Mouse (Mus musculus) monocyte, adult 5-6 weeks (primary cell): ENCODE results near the gene H2afv. TPM values are rescaled to one million over a fixed set of nuclear protein-coding genes. Genes with fewer than 3 reads are reported as not detected.

Source experiments
- ATAC-seq: fragments of 153-309, 156-312 bp; replicated peaks from 2 replicates; pipeline ENCODE4 v1.8.0; 2017; ENCODE audit warnings: mild to moderate bottlenecking; ENCODE audit not compliant: low TSS enrichment, insufficient number of reproducible peaks, severe bottlenecking, poor library complexity, low FRiP score
- total RNA-seq: library from RNA; stranded (forward); fragments of 200-1000, 200-491, 200-594 nt; gene quantifications from 3 replicates; pipeline ENCODE4 v1.2.3, GENCODE M21; 2017

The H2afv gene
- 31.2 to 51.6 TPM (median 37.9 TPM) in 3 replicates for total RNA-seq

DNA sequence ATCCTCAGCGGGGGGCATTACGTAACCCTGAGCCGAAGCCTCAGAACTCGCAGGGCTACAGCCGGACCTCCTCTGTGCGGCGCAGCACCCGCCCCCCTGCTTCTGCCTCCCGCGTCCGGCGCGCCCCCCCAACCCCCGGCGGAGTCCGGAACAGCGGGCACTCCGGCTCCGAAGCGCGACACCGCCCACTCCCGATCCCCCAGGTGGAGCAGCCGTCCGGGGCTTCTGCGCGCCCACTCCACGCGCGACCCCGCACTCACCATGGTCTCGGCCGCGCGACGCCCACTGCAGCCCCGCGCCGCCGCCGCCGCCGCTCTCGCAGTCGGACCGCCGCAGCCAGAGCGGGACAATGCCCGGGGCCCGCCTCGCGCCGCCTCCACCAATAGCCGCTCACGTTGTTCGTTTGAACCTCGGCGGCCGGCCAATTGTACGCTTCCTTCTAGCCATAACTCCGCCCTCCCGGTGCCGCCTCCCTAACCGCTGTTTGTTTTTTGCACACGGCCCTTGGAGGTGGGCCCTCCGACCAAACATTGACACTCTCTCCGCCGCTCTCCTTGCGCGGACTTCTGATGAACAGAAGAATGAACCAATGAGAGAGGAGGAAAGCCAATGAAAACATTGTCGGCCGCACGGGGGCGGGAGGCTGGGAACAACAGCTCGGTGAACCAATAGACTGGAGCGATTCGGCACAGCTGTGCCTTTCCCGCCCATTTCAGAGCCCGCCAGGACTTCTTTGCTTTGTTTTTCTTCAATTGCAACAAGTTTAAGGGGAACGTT, at the start of gene H2afv:
H2afv (minus strand) TSS at position 367 of the 777 bp plus-strand sequence.
- peak; percentile 99 for ATAC-seq

DNA sequence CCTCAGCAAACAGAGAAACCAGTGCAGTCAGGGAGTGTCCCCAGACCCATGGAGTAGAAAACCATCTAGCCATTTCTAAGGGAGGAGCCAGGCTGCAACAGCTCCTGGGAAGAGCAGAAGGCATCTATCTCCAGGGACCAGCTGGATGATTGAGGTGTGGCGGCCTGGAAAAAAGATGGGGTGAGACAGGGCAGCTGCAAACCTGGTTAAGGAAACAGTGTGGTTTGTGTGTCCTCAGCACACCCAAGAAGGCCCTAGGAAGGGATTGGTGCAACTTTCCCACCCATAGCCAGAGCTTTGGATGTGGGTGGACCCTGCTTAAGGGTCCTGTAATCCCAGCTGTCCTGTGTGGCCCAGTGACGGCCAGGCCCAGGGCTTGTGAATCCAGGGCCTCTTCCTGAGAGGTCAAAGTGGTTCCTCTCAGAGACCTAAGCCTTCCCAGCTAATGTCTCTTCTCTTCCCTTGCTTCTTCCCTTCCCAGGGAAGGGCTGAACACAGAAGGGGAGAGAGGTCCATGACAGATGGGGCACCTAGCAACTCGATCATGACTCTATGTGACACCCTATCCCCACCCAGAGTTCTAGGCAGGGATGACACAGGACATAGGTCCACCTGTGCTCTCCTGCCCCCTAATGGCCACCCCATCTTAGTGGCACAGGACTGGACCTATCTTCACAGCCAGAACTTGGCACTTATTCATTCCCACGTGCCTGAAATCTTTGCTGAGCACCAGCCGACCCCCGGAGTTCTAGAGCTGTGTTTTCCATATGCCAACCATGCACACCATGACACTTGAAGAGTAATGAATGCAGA, 45.7 kb upstream of the H2afv start:
- peak; percentile 87 for ATAC-seq

DNA sequence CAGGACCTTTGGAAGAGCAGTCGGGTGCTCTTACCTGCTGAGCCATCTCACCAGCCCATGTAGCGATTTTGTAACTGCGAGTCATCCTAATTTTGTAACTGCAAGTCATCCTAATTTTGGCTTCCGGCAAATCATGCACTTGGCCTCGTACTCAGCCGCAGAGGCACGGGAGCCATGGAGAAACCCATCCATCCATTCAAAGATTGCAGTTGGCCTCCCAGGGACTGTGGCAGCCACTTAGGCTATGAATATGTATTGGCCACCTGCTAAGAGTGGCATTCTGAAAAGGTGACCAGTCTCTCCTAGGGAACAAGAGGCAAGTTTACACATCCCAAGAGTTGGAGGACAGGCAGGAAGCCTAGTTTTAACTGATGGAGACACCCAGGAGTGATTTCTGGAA, 45.0 kb upstream of the H2afv start:
- ATAC-seq = no peak

DNA sequence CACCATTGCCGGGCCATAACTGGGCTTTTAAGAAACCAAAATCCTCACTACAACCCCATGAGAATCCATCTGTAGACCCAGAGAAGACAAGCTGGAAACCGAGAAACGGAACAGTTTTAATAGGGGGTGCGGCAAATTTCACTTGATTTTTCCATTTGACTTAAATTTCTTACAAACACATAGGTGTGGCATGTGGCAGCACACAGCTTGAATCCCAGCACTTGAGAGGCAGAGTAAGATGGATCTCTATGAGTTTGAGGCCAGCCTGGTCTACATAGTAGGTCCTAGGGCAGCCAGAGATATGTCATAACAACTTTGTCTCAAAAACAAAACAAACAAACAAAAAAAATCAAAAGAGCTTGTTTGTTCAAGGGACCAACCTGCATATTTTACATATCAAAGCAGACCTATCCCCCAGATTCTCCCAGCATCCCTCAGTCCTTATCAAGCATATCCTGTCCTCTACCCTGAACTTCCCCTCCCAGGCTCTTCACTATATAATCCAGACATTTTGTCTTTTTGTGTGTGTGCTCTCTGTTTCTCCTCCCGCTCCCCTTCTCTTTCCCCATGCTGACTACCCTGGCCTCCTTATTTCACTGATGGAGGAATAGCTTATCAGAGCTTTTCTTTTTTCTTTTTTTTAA, 43.9 kb upstream of the H2afv start:
- no peak for ATAC-seq

DNA sequence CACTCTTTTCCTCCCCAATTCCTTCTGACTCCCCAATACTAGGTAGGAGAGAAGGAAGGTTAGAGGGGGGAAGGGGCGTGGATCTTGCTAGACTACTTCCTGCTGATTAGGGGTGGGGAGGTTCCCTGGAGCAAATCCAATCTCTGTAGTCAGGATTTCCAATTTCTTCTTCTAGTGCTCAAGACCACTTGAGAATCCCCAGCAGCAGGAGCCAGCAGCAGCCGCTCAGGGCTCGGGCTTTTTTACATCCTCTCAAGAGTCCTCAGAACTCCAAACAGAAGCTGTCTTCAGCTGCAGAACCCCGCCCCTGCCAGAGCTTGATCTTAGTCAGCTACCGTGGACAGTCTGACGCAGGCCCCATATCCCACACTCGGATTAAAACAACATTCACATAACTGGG, 43.3 kb upstream of the H2afv start:
- ATAC-seq = no peak

DNA sequence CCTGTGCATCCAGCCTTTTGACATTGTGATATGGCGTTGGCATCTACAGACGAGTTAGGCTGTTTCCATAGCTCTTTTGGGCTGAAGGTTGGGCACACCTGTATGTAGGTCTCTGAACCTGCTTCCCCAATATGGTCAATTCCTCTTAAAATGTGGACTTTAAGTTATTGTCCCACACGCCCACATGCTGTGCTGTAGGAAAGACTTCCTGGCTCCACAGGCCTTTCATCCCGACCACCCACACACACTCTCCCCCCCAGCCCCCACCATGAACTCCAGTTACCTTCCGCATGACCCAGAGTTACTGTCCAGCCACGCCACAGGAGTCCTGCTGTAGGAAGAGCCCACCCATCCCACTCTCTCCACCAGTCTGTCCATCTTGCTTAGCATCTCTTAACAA, 42.7 kb upstream of the H2afv start:
- no peak for ATAC-seq

DNA sequence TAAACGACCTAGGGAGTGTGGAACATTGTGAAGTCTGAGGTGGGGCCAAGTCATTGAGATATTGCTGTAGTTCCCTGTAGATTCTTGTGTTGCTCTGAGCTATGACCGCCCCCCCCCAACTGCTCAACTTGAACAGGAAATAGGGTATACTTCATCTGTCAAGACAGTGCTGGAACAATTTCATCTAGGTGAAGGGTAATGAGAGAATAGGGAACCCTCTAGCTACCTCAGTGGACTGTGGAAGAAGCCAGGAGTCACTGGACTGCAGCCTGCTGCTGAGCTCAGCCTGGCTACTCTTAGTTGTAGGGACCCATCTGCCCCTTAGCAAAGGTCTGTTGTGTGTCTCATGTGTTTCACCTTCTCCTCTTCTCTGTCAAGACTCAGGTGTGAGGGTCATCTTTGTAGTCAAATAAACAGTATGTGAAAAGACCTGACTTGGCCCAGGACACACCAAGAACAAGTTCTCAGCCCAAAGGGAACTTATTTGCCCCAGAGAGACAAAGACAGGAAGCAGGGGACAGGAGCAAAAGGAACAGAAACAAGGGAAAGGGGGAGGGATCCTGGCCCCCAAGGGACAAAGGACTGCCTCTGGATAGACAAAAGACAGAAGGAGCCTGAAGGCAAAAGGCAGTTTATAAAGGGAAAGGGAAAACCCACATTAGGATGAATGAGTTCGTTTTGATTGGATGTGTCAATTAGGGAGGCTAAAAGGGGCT, 40.2 kb upstream of the H2afv start:
- peak; percentile 55; the same call in 1 of the 2 replicates for ATAC-seq

DNA sequence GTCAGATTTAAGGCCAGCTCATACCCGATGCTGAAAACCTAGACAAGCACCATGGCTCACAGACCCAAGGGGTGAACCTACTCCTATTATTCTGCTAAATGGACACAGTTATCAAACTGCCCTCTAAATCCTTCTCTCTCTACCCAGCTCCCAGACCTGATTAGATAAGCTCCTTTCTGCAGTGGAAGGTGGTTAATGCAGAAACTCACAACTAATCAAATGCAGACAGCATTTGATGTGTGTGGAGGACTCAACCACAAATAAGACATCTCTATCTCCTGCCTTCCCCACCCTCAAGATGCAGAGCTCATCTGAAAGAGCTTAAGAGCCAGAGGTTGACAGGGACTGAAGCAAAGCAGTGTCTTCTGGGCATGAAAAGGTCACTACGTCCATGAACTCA, 38.9 kb upstream of the H2afv start:
- no peak for ATAC-seq

DNA sequence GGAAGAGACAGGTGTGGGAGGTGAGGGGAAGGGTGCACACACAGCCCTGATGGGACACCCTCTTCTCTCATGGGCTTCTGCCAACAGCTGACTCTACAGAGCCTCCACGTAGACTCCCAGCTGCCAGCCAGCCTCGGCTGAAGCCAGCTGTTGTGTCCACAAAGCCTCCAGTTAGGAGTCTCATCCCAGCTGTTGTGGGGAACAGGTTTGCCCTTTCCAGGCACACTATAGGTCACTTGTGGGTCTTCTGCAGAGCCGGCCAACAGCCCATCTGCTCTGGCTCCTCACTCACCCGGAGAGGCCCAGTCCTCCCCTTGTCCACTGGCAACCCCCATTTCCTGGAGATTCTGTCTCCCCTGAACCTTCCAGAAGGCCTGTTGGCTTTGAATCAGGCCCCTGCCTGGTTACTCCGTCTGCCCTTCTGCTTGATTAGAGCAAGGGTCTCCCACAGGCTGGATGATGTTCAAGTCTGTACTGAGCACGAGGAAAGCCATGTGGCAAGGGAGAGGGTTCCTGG, 37.5 kb upstream of the H2afv start:
- ATAC-seq = no peak

DNA sequence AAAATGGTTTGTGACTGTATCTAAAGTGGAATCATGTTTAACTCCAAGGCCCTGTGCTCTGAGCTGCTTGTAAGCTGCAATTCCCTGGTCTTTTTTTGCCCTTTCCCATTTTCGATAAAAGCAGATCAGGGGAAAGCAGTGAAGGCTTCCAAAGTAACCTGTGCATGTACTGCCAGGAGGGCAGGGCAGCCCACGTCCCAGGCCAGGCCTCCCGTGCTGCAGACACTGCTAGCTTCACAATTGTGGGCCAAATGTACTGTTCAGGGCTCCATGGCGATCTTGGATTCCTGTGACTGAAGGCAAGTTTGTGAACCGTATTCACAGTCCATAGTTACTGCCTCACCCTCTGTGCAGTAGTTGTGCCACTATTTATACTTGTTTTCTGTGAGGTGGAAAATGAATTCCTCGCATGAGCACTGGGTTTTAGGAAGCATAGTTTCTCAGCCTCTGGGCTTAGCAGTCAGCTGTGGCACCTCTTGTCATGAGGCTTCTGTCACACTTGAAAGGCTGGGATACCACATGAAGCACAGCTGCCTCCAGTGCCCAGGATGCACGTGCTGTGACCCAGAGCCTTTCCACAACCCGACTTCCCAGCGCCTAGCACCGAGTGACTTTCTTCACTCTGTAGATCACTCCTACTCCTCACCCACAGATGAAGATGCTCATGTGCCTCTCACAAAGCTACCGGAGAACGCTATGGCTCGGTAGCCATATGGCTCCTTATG, 36.6 kb upstream of the H2afv start:
- no peak for ATAC-seq

DNA sequence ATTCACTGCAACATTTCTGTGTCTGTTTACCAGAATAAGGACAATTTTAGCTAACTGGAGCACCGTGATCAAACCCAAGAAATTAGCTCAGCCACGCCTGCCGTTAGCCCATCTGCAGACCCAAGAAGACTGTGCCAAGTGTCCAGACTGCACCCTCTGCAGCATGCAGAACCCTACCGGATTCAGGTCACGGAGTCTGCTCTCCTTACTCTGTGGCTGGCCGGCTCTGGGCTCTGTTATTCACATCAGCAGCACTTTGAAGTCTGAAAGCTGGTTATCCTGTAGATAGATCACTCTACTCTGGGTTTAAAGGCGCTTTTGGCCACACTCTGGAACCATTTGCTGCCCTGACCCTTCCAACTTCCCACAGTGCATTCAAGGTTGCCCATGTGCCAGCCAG, 35.9 kb upstream of the H2afv start:
- no peak for ATAC-seq

DNA sequence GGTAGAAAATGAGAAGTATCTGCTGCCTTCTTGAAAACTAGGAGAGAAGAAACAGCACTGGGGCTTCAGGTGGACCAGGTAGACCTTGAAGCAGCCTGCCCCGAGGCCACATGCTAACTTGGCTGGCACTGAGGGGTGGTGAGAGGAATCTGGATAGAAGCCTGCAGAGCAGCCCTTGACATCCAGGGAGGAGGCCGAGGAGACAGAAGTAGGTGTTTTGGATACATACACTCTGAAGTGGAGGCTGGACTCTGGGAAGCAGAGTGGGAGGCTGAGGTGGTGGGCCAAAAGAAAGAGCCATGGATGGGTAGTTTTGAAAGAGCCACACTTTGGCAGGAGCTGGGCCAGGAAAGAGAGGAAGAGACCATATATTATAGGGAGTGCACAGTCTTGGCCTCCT, 35.0 kb upstream of the H2afv start:
- no peak for ATAC-seq

DNA sequence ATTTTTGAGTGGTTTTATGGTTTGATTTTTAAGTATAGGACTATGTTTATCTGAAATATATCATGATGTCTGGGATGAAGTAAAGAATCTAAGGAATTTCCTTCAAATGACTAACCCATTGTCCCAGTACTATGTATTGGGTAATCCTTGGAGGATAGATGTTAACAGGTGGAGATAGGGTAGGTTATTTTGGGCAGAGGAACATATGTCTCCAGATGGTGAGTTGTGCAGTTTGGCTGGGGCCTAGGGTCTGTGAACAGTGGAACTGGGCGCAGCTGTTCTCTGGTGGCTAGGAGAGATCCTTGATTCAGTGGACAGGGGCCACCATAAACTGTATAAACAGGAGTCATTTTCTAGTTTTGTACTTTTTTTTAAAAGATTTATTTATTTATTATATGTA, 33.1 kb upstream of the H2afv start:
- no peak for ATAC-seq

DNA sequence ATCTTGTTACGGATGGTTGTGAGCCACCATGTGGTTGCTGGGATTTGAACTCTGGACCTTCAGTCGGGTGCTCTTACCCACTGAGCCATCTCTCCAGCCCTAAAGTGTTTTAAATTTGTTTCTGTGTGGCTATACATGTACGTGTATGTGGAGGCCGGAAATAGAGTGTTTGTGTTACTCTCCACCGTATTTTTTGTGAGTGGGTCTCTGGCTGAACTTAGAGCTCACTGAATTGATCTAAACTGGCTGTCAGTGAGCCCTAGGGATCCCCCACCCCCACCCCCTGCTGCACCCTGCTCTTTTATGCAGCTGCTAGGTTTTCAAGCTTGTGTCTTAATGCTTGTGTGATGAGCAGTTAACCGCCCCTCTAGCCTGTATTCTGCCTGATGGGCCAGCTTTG, 32.6 kb upstream of the H2afv start:
- no peak for ATAC-seq

DNA sequence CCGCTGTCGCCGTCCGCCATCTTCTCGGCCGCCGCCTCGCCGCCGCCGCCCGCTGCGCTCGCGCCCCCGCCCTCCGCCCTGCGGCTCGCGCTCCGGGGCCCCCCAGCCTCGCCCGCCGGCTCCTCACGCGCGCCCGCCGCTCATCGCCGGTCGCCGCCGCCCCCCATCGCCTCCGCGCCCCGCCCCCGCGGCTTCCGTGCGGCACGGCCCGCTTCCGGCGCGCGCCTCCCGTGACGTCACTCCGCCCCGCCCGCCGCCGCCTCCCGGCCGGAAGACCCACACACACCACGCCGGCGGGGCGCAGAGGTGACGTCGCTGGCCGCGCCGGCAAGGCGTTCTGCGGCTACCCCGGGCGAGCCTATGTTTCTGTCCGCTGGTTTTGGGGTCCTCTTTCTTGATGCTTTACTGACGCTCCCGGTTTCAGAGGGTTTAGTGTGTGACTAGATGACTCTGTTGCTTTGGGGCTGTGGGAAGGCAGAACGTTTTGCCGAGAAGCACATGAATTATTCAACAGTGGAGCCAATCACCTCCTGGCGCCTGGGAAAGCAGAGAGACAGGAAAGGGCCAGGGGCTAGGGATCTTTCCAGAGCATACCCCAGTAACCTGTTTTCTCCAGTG, 31.7 kb upstream of the H2afv start, which contains the start of gene Purb:
Purb (minus strand) TSS at position 51 of the 618 bp plus-strand sequence.
- ATAC-seq = peak; percentile 68

DNA sequence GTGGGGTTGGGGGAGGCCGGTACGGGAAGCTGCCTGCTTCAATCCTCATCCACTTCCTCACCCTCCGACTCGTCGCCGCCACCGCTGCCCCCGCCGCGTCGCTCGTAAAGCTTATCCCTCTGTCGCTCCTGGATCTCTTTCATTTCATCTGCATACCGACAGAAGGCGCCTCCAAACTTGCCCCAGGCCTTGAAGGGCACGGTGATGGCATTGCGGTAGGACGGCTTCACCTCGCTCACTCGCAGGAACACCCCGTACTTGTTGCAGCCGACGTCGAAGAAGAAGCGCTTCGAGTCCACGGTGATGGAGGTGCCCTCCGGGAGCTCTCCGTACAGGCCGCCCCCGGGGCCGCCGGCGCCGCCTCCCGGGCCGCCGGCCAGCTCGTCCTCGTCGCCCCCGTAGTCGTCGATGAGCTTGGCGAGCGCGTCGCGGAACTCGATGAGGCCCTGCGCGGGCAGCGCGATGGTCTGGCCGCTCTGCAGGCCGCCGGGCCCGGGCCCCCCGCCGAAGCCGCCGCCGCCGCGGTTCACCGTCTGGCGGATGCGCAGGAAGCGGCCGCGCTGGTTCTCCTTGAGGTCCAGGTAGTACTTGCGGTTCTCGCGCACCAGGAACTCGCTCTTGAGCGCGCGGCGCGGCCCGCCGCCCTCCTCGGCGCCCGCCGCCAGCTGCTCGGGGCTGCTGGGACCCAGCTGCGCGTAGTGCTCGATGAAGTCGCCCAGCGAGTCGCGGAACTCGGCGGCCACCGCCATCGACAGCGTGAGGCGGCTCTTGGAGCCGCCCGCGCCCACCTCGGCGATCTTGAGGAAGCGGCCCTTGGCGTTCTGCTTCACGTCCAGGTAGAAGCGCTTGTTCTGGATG, 30.9 kb upstream of the H2afv start:
- peak; percentile 45 for ATAC-seq

DNA sequence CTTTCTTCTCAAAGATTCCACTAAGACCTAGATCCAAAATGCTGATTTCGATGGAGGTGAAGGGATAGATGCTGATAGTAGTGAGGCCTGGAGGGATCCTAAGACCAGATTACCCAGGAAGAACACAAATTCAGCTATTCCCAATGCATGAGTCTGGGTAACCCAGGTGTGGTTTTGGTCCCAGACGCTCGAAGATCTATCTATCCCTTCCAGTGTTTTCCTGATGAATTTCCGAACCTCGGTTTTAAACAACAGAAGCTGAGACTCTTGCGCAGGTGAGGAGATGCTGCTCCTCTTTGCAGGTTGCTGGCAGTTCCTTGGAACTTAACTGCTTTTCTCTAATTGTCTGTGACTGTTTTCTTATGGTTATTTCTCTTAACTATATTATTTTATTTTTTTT, 30.1 kb upstream of the H2afv start:
- ATAC-seq = no peak
